Mouse (Mus musculus) forebrain, embryonic 14.5 days (tissue): ENCODE results near the gene Trappc2l. TPM values are rescaled to one million over a fixed set of nuclear protein-coding genes. Genes with fewer than 3 reads are reported as not detected.
"Not testable (repeated sequence)": the region's sequence is repeated elsewhere in the genome, so short reads cannot be mapped to it uniquely, and the experiment has no call there.

Experiments used
- ATAC-seq: fragments of 200-750 bp; cut with Nextera tagmentation; 2 replicates; pipeline ENCODE4 v1.8.0; 2017; ENCODE audit warnings: mild to moderate bottlenecking, moderate library complexity
- DNase-seq: peaks from one replicate; pipeline ENCODE4 v3.0.0-alpha.2; 2015; ENCODE audit warnings: low spot score
- H3K27ac ChIP-seq: fragments of 300-500 bp; sonication (generic); 2 replicates; pipeline ENCODE4 v1.5.1; 2014; ENCODE audit warnings: low read depth, mild to moderate bottlenecking, control low read depth, low read length, moderate library complexity
- H3K27me3 ChIP-seq: fragments of 300-500 bp; sonication (generic); replicated peaks from 2 replicates; pipeline ENCODE4 v1.6.1; 2014; ENCODE audit warnings: low read length, control low read depth, mixed read lengths; ENCODE audit not compliant: control insufficient read depth, insufficient read depth
- H3K36me3 ChIP-seq: fragments of 300-500 bp; sonication (generic); 2 replicates; pipeline ENCODE4 v1.6.1; 2014; ENCODE audit warnings: low read length, control low read depth; ENCODE audit not compliant: control insufficient read depth, insufficient read depth
- H3K4me1 ChIP-seq: fragments of 300-500 bp; sonication (generic); 2 replicates; pipeline ENCODE4 v1.6.1; 2014; ENCODE audit warnings: antibody characterized with exemption, low read length, control low read depth; ENCODE audit not compliant: control insufficient read depth, insufficient read depth
- H3K4me2 ChIP-seq: fragments of 300-500 bp; sonication (generic); 2 replicates; pipeline ENCODE4 v1.6.1; 2014; ENCODE audit warnings: mild to moderate bottlenecking, control low read depth, low read length
- H3K4me3 ChIP-seq: fragments of 300-500 bp; sonication (generic); 2 replicates; pipeline ENCODE4 v1.5.1; 2014; ENCODE audit warnings: low read depth, low read length, control low read depth
- H3K9ac ChIP-seq: fragments of 300-500 bp; sonication (generic); 2 replicates; pipeline ENCODE4 v1.6.1; 2014; ENCODE audit warnings: mild to moderate bottlenecking, low read length, control low read depth, moderate library complexity
- H3K9me3 ChIP-seq: fragments of 300-500 bp; sonication (generic); replicated peaks from 2 replicates; pipeline ENCODE4 v1.6.1; 2016; ENCODE audit warnings: low read length, control low read depth, mixed read lengths; ENCODE audit not compliant: control insufficient read depth
- WGBS: fragments of 180-500 bp; shearing (Covaris S2); extraction: QIAGEN DNeasy Blood & Tissue Kit; methylation state at CpG from one replicate; pipeline ENCODE4 v1.1.7; 2014; 5-methylcytosine and 5-hydroxymethylcytosine counted together
- polyA plus RNA-seq: library from polyadenylated mRNA; unstranded; fragments of >200 nt; fragmentation: Nextera tagmentation; extraction: Ambion mirVana; gene quantifications from 2 replicates; pipeline ENCODE4 v1.2.1, GENCODE M21; 2014

The Trappc2l gene
- polyA plus RNA-seq, 1 experiment from 2014 or later, result 150 TPM

DNA sequence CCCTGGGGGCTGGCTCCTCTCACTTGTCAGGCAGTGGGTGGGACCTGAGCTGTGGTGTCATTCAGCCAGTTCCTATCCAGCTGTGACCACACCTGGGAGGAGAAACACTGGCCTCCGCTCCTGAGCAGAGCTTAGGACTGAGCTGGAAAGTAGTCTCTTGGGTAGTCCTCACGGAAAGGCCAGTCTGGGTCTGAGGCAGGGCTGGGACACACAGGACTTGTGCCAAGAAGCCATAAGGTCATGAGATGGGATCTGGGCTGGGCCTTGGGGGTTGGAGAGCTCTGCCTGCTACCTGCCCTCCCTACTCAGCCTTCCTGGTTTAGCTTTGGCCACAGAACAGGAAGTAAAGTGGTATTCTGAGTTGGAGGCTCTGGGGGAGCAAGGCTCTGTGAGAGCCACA, 15.5 kb downstream of the Trappc2l start:
- no peak for DNase-seq
- Histone ChIP-seq H3K27me3 (no peaks in the 10 kb centered on the region), H3K4me2 (no peak overlapping the region), H3K9ac (no peak overlapping the region), H3K4me3 (no peak overlapping the region), H3K9me3 (no peaks in the 10 kb centered on the region), H3K36me3 (peaks cover 19% of the 10 kb centered on the region), H3K4me1 (no peaks in the 10 kb centered on the region), H3K27ac (no peak overlapping the region)
- WGBS, result 80% methylated on average over 2 of the region's 2 CpGs
- no peak for ATAC-seq

GRCm38 (mm10) chr8:122629388-122629787, 17.9 kb downstream of the Trappc2l start:
- Histone ChIP-seq H3K27me3 (no peaks in the 10 kb centered on the region), H3K4me2 (no peak overlapping the region), H3K36me3 (peaks cover 37% of the 10 kb centered on the region), H3K4me1 (no peaks in the 10 kb centered on the region), H3K4me3 (no peak overlapping the region), H3K27ac (no peak overlapping the region), H3K9ac (no peak overlapping the region), H3K9me3 (no peaks in the 10 kb centered on the region)
- WGBS, result 15% methylated on average over 10 of the region's 10 CpGs
- no peak for DNase-seq
- ATAC-seq, result no peak

GRCm38 (mm10) chr8:122630696-122631095, 19.3 kb downstream of the Trappc2l start:
- ATAC-seq (no peak), DNase-seq (no peak)
- H3K27ac ChIP-seq, result no peak overlapping the region
- H3K4me1 ChIP-seq, result no peaks in the 10 kb centered on the region
- WGBS, result 59% methylated on average over 22 of the region's 22 CpGs
- H3K4me2 ChIP-seq, result 0 out of 2 replicates have a peak overlapping the region, but pooled peaks have one; percentile 16
- H3K4me3 ChIP-seq, result no peak overlapping the region
- no peak overlapping the region; the same call in 1 of the 2 replicates for H3K9ac ChIP-seq
- peaks cover 50% of the 10 kb centered on the region for H3K36me3 ChIP-seq
- H3K27me3 ChIP-seq, result no peaks in the 10 kb centered on the region
- no peaks in the 10 kb centered on the region for H3K9me3 ChIP-seq

- DNase-seq, H3K27me3 ChIP-seq, H3K4me1 ChIP-seq, H3K27ac ChIP-seq, H3K9me3 ChIP-seq, H3K4me2 ChIP-seq, H3K4me3 ChIP-seq, H3K9ac ChIP-seq, ATAC-seq: not testable (repeated sequence)
- WGBS, result 76% methylated on average over 3 of the region's 3 CpGs
- H3K36me3 ChIP-seq, result peaks cover 55% of the 10 kb centered on the region
Observed at GRCm38 (mm10) chr8:122632134-122632533, 20.7 kb downstream of the Trappc2l start.

DNA sequence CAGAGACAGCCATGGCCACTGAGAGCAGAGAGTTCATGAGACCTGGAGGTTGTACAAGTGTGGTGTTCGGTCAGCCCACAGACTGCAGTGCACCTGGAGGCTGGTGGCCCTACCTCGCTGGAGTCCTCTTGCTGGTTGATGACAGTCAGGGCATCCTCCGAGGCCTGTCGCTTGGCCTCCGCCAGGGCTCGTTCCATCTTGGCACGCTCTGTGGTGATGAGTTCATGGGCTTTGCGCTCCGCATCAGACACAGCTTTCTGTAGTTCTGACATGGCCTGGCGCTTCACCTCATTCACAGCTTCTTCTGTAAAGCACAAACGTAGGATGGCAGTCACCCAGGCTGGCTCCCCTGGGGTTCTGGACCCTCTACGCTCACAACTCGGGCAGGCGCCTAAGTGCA, 21.8 kb downstream of the Trappc2l start:
- no peak for ATAC-seq
- Histone ChIP-seq H3K4me1 (no peaks in the 10 kb centered on the region), H3K27me3 (no peaks in the 10 kb centered on the region), H3K9ac (no peak overlapping the region), H3K36me3 (peaks cover 60% of the 10 kb centered on the region), H3K27ac (no peak overlapping the region), H3K4me3 (no peak overlapping the region), H3K4me2 (no peak overlapping the region), H3K9me3 (no peaks in the 10 kb centered on the region)
- WGBS, result 89% methylated on average over 14 of the region's 14 CpGs
- no peak for DNase-seq

DNA sequence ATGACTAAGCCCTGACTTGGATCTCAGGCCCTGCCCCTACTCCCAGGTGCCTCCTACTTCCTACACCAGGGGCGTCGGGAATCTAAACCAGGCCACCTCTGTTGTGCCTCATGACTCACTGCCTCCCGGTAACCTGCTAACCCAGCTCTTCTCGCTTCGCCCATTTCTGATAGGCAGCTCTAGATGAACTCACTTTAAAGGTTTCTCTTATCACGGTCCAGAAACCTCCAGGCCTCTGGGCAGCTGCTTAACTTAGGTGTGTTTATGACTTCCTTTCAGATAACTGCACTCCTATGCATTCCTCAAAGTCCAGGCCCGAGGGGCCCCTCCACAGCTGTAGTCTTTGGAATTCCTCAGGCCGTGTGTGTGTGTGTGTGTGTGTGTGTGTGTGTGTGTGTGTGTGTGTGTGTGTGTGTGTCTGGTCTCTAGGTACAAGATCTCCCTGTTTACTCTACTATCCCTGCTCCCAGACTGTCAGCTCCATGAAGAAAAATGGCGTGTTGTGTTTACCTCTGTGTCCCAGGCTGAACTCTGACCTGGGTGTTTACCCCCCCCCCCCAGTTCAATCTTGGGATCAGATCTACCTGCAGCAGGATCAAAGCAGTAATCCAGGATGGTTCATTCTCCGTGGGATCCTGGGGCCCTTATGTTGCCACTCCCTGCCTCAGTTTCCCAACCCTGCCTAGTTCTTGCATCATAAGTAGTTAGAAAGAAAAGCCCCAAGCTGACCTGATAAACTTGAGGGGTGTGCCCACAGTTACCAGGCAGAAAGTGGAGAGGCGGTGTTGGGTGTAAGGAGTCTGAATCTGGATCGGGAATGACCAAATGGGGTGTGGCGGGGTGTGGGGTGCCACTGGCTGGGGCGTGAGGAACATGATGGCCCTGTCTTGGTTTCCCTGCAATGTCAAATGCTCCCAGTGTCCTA, 24.7 kb downstream of the Trappc2l start:
- WGBS, result 80% methylated on average over 14 of the region's 14 CpGs
- no peak overlapping the region for H3K27ac ChIP-seq

GRCm38 (mm10) chr8:122636803-122637175, 25.3 kb downstream of the Trappc2l start:
- H3K36me3 ChIP-seq, result peaks cover 56% of the 10 kb centered on the region
- WGBS, result 62% methylated on average over 9 of the region's 9 CpGs
- H3K27ac ChIP-seq, result no peak overlapping the region
- peaks cover 9% of the 10 kb centered on the region for H3K4me1 ChIP-seq
- no peak overlapping the region for H3K9ac ChIP-seq
- DNase-seq (no peak), ATAC-seq (no peak)
- no peaks in the 10 kb centered on the region for H3K9me3 ChIP-seq
- no peak overlapping the region for H3K4me3 ChIP-seq
- H3K4me2 ChIP-seq, result no peak overlapping the region
- H3K27me3 ChIP-seq, result no peaks in the 10 kb centered on the region

More for the DNA sequence above, 24.7 kb downstream of the Trappc2l start:
- H3K36me3 ChIP-seq, result peaks cover 56% of the 10 kb centered on the region
- no peak for DNase-seq
- peaks cover 9% of the 10 kb centered on the region for H3K4me1 ChIP-seq
- H3K4me3 ChIP-seq, result no peak overlapping the region
- ATAC-seq, result no peak
- H3K4me2 ChIP-seq, result no peak overlapping the region
- H3K9ac ChIP-seq, result no peak overlapping the region
- no peaks in the 10 kb centered on the region for H3K27me3 ChIP-seq
- H3K9me3 ChIP-seq, result no peaks in the 10 kb centered on the region

DNA sequence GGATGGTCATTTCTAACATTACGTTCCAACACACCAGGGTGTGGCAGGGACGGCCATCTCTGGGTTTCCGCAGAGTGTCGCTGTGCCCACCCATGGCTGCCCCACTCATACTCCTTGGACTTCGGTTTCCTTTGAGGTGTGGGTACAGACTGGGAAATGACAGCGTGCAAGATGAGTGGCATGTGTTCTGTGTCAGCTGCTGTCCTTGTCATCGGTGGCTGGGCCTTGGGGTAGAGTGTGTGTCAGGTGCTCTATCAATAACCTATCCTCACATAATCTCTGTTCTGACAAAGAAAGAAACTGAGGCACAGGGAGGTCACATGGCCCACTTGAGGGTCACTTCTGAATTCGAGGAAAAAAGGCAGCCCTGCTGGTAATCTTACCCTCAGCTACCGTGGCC, 25.8 kb downstream of the Trappc2l start:
- Histone ChIP-seq H3K27ac (no peak overlapping the region), H3K4me3 (no peak overlapping the region), H3K4me2 (no peak overlapping the region), H3K9me3 (no peaks in the 10 kb centered on the region), H3K9ac (no peak overlapping the region), H3K27me3 (no peaks in the 10 kb centered on the region), H3K4me1 (peaks cover 9% of the 10 kb centered on the region), H3K36me3 (peaks cover 58% of the 10 kb centered on the region)
- no peak for DNase-seq
- WGBS, result 87% methylated on average over 9 of the region's 9 CpGs
- ATAC-seq, result no peak

GRCm38 (mm10) chr8:122638601-122639000, 27.2 kb downstream of the Trappc2l start:
- H3K4me2 ChIP-seq, result no peak overlapping the region
- H3K27ac ChIP-seq, result no peak overlapping the region
- H3K9me3 ChIP-seq, result no peaks in the 10 kb centered on the region
- WGBS, result 76% methylated on average over 16 of the region's 16 CpGs
- no peak overlapping the region for H3K4me3 ChIP-seq
- H3K9ac ChIP-seq, result no peak overlapping the region
- H3K4me1 ChIP-seq, result peaks cover 9% of the 10 kb centered on the region
- H3K36me3 ChIP-seq, result peaks cover 58% of the 10 kb centered on the region
- ATAC-seq, result no peak
- no peaks in the 10 kb centered on the region for H3K27me3 ChIP-seq
- no peak for DNase-seq
